Mouse (Mus musculus): ENCODE data around the gene Eif2ak3. TPM values are rescaled to one million over a fixed set of nuclear protein-coding genes. Genes with fewer than 3 reads are reported as not detected.

Eif2ak3 gene
- polyA plus RNA-seq, 1 experiment from 2014 or later = 47.3 TPM

DNA sequence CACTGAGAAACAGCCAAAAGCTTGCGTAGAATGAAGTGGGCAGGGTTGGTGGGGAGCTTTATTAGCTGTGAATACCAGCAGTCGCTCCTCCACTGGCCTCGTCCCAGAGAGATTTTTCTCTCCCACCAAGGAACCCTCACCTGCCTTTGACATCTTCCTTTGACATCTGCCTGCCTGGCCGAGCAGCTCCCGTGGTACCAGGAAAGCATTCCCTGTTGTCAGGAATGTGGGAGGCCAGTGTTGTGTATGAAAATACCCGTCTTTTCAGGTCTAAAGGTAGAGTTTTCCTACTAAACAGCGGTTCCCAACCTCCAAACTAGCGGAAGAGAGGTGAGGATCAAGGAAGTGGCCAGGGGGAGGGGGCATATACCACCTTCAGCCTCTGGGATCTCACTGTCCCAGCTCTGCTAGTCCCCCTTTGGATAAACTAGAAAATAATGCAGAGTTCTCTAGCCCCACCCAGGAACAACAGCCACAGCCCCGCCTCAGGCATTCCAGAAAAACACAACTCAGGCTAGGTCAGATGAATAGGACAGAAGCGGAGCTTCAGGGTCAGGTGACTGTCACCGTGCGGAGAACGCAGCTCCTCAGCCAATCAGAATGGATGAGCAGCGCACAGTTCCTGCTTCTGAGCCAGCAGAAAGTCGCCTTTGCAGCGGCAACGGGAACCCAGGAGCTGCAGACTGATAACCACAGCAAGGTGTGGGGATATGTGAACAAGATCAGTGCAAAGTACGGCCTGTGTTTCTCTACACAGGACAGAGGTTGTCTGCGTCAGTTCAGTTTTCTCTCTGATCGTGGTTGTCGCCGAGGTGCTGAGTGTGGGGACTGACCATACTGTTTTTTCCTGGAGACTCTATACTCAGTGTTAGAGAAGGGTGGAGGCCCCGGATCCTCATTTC, 20.0 kb upstream of the Eif2ak3 start:
- ATAC-seq (peak; percentile 46), DNase-seq (ENCODE audit: low read depth, low spot score) (no peak)
- H3K27me3 ChIP-seq = no peaks in the 10 kb centered on the region
- in situ Hi-C loops (cut with MboI; ENCODE audit: low pct_unique_long_range_greater_than_20kb) = loop anchor here (25.0 kb wide), 1 partner anchor 588 kb away; no protein-coding TSS in a partner anchor
- ChIA-PET CTCF (interaction anchor here (0.6 to 2.4 kb wide), 6 partner anchors 17 to 300 kb away, joined by 3 to 9 read pairs (median 4); partner anchors contain the start of gene Eif2ak3), POLR2A (interaction anchor here (1.4 kb wide), 1 partner anchor 10 kb away, joined by 4 read pairs; no protein-coding TSS in a partner anchor)
- no peak for TF ChIP-seq CTCF (IDR thresholded peaks at IDR 0.05)

DNA sequence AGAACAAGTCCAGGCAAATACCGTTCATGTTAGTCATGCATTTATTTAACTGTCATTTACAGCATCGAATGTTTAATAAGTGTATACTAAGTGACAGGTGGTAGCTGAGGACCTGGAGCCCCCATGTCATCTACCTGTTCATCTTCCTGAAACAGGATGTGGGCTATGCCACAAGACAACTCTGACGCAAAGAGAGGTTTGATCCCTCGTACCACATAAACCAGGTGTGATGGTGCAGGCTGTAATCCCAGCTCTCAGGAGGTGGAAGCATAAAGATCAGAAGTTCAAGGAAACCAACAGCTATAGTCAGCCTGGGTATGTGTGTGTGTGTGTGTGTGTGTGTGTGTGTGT, 19.4 kb upstream of the Eif2ak3 start:
- H3K27me3 ChIP-seq = no peaks in the 10 kb centered on the region
- DNase-seq (ENCODE audit: low read depth, low spot score) (no peak), ATAC-seq (no peak)
- ChIA-PET POLR2A (interaction anchor here (0.6 to 1.4 kb wide), 2 partner anchors 10 to 47 kb away, joined by 3 to 4 read pairs; no protein-coding TSS in a partner anchor), CTCF (interaction anchor here (0.6 to 2.4 kb wide), 6 partner anchors 11 to 300 kb away, joined by 3 to 9 read pairs (median 3); partner anchors contain the start of gene Eif2ak3)
- in situ Hi-C loops (cut with MboI; ENCODE audit: low pct_unique_long_range_greater_than_20kb) = loop anchor here (25.0 kb wide), 1 partner anchor 587 kb away; no protein-coding TSS in a partner anchor
- no peak for TF ChIP-seq CTCF (IDR thresholded peaks at IDR 0.05)

DNA sequence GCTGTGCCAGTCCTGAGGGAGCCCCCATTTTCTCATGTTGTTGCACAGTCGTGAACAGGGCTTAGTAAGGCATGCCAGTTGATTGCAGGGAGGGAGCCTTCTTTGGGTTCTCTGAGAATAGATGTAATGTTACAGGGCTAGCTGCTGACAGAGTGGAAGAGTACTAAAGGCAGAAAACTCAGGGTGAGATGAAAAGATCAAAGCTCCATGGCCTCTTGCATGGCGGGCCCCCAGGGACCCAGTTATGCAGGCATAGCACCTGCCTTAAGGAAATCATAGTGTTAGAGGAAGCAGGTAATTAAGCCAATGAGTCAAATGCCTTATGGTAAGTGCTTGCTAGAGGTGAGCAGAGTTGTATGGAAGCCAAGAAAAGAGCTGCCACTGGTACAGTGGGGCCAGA, 14.9 kb upstream of the Eif2ak3 start:
- DNase-seq (ENCODE audit: low read depth, low spot score) (no peak), ATAC-seq (no peak)
- ChIA-PET POLR2A (no interaction called here), CTCF (interaction anchor here (0.9 to 1.3 kb wide), 2 partner anchors 15 to 52 kb away, joined by 3 to 4 read pairs; no protein-coding TSS in a partner anchor)
- H3K27me3 ChIP-seq = no peaks in the 10 kb centered on the region
- no peak for TF ChIP-seq CTCF (IDR thresholded peaks at IDR 0.05)
- in situ Hi-C loops (cut with MboI; ENCODE audit: low pct_unique_long_range_greater_than_20kb) = no loop called here

DNA sequence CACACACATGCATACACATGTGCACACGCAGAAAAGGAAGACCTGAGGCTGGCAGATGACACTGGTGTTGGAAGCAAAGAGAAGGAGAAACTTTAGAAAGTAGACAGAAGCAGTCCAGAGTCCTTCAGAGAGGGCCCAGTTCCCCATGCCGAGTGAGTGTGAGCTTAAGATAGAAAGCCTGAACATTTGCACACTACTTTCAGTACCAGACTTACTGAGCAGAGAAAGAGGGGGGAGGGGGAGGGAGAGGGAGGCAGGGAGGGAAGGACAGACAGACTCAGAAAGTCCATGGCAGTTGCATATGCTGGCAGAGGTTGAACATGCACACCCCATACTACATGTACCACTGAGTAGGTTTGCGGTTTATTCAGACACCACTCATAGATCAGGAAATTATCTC, 13.8 kb upstream of the Eif2ak3 start:
- H3K27me3 ChIP-seq = no peaks in the 10 kb centered on the region
- ChIA-PET CTCF (interaction anchor here (1.3 to 1.5 kb wide), 2 partner anchors 12 to 16 kb away, joined by 4 to 5 read pairs; no protein-coding TSS in a partner anchor), POLR2A (interaction anchor here (0.6 kb wide), 1 partner anchor 496 kb away, joined by 3 read pairs; no protein-coding TSS in a partner anchor)
- in situ Hi-C loops (cut with MboI; ENCODE audit: low pct_unique_long_range_greater_than_20kb) = no loop called here
- no peak for ATAC-seq
- DNase-seq (ENCODE audit: low read depth, low spot score) = no peak
- TF ChIP-seq CTCF (IDR thresholded peaks at IDR 0.05) = no peak

DNA sequence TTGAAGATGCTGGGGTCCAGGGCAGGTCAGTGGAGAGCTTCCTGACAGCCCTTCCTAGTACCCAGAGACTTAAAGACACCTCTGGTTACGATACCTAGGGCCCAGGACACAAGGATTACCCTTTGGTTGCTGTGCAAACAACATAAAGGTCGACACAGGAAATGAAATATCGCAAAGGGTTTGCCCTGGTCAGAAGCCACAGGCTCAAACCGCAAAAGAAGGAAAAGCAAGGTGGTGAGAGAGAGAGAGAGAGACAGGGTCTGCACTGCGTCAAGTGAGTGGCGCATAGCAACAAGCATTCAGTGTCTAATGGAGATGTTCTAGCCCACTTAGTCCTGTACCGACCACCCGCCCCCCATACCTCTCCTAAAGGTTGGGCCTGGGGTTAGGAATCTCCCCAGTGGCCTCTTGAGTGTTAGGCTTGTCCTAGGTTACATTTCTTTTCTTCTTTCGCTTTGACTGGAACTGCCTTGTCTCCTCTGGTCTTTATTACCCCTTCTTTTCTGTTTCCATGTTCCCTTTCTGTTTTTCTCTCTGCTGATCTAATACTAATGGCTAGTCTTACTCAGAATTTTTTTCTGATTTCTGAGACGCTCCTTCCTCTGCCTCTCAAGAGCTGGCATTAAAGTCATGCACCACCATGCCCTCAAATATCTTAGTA, 13.0 kb upstream of the Eif2ak3 start:
- DNase-seq (ENCODE audit: low read depth, low spot score) (no peak), ATAC-seq (no peak)
- TF ChIP-seq CTCF (IDR thresholded peaks at IDR 0.05) = no peak
- no peaks in the 10 kb centered on the region for H3K27me3 ChIP-seq
- CTCF ChIA-PET = interaction anchor here (1.5 kb wide), 1 partner anchor 12 kb away, joined by 5 read pairs; no protein-coding TSS in a partner anchor
- POLR2A ChIA-PET = no interaction called here
- in situ Hi-C loops (cut with MboI; ENCODE audit: low pct_unique_long_range_greater_than_20kb) = no loop called here

DNA sequence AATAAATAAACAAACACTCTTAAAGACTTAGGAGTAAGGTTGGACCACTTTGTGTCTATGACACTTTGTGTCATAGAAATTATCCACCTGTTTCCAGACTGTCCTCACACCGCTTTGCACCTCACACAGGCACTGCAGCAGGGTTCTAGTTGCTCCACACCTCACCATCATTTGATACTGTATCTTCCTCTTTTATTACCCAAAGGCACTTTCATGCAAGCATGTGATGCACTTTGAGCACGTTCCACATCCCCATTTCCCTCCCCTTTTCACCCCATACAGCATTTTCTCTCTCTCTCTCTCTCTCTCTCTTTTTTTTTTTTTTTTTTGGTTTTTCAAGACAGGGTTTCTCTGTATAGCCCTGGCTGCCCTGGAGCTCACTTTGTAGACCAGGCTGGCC, 7.0 kb upstream of the Eif2ak3 start:
- H3K27me3 ChIP-seq = no peaks in the 10 kb centered on the region
- no peak for TF ChIP-seq CTCF (IDR thresholded peaks at IDR 0.05)
- in situ Hi-C loops (cut with MboI; ENCODE audit: low pct_unique_long_range_greater_than_20kb) = no loop called here
- POLR2A ChIA-PET = no interaction called here
- no peak for DNase-seq (ENCODE audit: low read depth, low spot score)
- CTCF ChIA-PET = interaction anchor here (1.5 kb wide), 1 partner anchor 10 kb away, joined by 3 read pairs; no protein-coding TSS in a partner anchor
- ATAC-seq = no peak

DNA sequence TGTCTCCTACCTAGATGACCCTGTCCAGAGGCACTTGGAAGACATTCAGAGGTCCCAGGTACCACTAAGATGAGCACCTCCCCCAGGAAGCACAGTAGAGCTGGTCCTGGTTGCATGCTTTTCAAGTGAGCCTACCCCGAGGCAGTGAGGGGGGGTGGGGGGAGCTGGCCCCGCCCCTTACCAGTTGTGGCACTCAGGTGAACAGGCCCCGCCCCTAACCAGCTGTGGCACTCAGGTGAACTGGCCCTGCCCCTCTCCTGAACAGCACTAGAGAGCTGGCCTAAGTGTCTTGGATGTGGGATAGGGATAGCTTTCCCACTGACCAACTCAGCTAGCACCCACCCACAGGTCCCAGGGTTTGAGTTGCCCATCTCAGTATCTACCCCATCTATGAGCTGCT, 5.8 kb upstream of the Eif2ak3 start:
- H3K27me3 ChIP-seq = no peaks in the 10 kb centered on the region
- ChIA-PET CTCF (interaction anchor here (1.1 to 1.5 kb wide), 2 partner anchors 12 to 37 kb away, joined by 3 to 4 read pairs; no protein-coding TSS in a partner anchor), POLR2A (interaction anchor here (0.6 to 1.1 kb wide), 3 partner anchors 24 to 273 kb away, joined by 3 to 4 read pairs (median 3); no protein-coding TSS in a partner anchor)
- ATAC-seq (no peak), DNase-seq (ENCODE audit: low read depth, low spot score) (no peak)
- in situ Hi-C loops (cut with MboI; ENCODE audit: low pct_unique_long_range_greater_than_20kb) = no loop called here
- no peak for TF ChIP-seq CTCF (IDR thresholded peaks at IDR 0.05)

DNA sequence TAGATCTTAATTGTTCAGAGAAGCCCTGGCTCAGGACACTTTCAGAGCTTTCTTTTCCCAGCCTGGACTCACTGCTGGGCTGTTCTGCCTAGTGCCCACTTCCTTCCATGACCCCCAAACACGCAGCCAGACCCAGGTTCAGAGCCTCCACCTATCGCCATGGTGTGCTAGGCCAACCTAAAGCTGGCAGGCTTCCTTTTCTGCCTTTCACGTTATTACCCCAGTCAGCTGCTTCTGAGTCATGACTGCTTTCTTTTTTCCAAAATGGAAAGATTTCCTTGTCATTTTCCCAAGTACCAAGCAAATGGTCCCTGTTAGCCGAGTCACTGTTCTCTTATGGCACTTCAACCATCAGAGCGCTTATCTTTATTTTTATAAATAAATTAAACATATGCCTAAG, 4.0 kb upstream of the Eif2ak3 start:
- ATAC-seq (no peak), DNase-seq (ENCODE audit: low read depth, low spot score) (no peak)
- in situ Hi-C loops (cut with MboI; ENCODE audit: low pct_unique_long_range_greater_than_20kb) = loop anchor here (5.0 kb wide), 1 partner anchor 37 kb away; no protein-coding TSS in a partner anchor
- H3K27me3 ChIP-seq = no peaks in the 10 kb centered on the region
- ChIA-PET CTCF (interaction anchor here (0.5 to 4.6 kb wide), 7 partner anchors 13 to 215 kb away, joined by 3 to 35 read pairs (median 7); no protein-coding TSS in a partner anchor), POLR2A (no interaction called here)
- TF ChIP-seq CTCF (IDR thresholded peaks at IDR 0.05) = no peak

DNA sequence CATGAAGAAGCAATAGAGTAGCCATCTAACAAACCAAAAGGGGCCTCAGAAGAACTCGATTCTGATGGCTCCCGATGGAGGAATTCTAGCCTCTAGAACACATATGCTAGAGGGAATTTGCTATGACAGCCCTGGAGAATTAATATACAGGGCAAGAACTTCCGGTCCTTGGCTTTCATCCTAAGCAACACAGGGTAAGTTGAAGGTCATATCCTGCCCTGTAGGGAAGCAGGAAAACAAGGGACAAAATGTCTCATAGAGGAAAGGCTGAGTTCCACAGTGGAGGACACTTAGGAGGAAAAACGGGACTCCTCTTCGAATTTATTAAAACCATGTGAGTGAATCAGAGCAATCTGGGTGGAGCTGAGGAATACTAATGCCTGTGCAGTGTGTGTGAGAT, 1.3 kb upstream of the Eif2ak3 start:
- in situ Hi-C loops (cut with MboI; ENCODE audit: low pct_unique_long_range_greater_than_20kb) = loop anchor here (5.0 kb wide), 1 partner anchor 34 kb away; no protein-coding TSS in a partner anchor
- ATAC-seq = no peak
- TF ChIP-seq CTCF (IDR thresholded peaks at IDR 0.05) = no peak
- H3K27me3 ChIP-seq = no peaks in the 10 kb centered on the region
- ChIA-PET POLR2A (interaction anchor here (1.8 to 2.2 kb wide), 2 partner anchors 29 to 31 kb away, joined by 5 to 7 read pairs; no protein-coding TSS in a partner anchor), CTCF (interaction anchor here (1.2 to 4.6 kb wide), 3 partner anchors 25 to 30 kb away, joined by 3 to 35 read pairs (median 3); no protein-coding TSS in a partner anchor)
- no peak for DNase-seq (ENCODE audit: low read depth, low spot score)

Measured in Patski (cell line).